Mouse (Mus musculus) liver, embryonic 14.5 days (tissue): ENCODE data around the gene Ddx51.

Experiments used
- CTCF ChIP-seq: IDR thresholded peaks from 2 replicates; pipeline ENCODE4 v1.5.1; 2016; ENCODE audit warnings: antibody characterized with exemption, low read depth, control low read depth
- EP300 ChIP-seq: IDR thresholded peaks from 2 replicates; pipeline ENCODE4 v1.6.1; 2016; ENCODE audit warnings: antibody characterized with exemption, low read depth

- TF ChIP-seq CTCF (peak; percentile 88), EP300 (no peak)
These were observed 13.8 kb upstream of the Ddx51 start for GRCm38 (mm10) chr5:110639459-110639858.
